Mouse (Mus musculus) limb, embryonic 14.5 days (tissue): ENCODE data around the gene Krtap26-1. TPM values are rescaled to one million over a fixed set of nuclear protein-coding genes. Genes with fewer than 3 reads are reported as not detected.

Source experiments
- ATAC-seq: fragments of 200-750 bp; cut with Nextera tagmentation; 2 replicates; pipeline ENCODE4 v1.8.0; 2017; ENCODE audit warnings: low read depth, moderate number of reproducible peaks, moderate TSS enrichment; ENCODE audit not compliant: low FRiP score
- DNase-seq: peaks from one replicate; pipeline ENCODE4 v3.0.0-alpha.2; 2015; ENCODE audit warnings: low spot score
- H3K27ac ChIP-seq: fragments of 300-500 bp; sonication (generic); replicated peaks from 2 replicates; pipeline ENCODE4 v1.5.1; 2014; ENCODE audit warnings: low read depth, mild to moderate bottlenecking, low read length, moderate library complexity, mixed read lengths
- H3K27me3 ChIP-seq: fragments of 300-500 bp; sonication (generic); 2 replicates; pipeline ENCODE4 v1.6.1; 2014; ENCODE audit warnings: low read length, mixed read lengths; ENCODE audit not compliant: control insufficient read depth, insufficient read depth
- H3K36me3 ChIP-seq: fragments of 300-500 bp; sonication (generic); 2 replicates; pipeline ENCODE4 v1.6.1; 2014; ENCODE audit warnings: mild to moderate bottlenecking, low read length, moderate library complexity, mixed read lengths; ENCODE audit not compliant: control insufficient read depth, insufficient read depth
- H3K4me1 ChIP-seq: fragments of 300-500 bp; sonication (generic); 2 replicates; pipeline ENCODE4 v1.6.1; 2014; ENCODE audit warnings: antibody characterized with exemption, low read length, mixed read lengths; ENCODE audit not compliant: control insufficient read depth, insufficient read depth
- H3K4me2 ChIP-seq: fragments of 300-500 bp; sonication (generic); replicated peaks from 2 replicates; pipeline ENCODE4 v1.6.1; 2014; ENCODE audit warnings: low read depth, mild to moderate bottlenecking, low read length, moderate library complexity; ENCODE audit not compliant: severe bottlenecking
- H3K4me3 ChIP-seq: fragments of 300-500 bp; sonication (generic); replicated peaks from 2 replicates; pipeline ENCODE4 v1.5.1; 2014; ENCODE audit warnings: low read length
- H3K9ac ChIP-seq: fragments of 300-500 bp; sonication (generic); 2 replicates; pipeline ENCODE4 v1.6.1; 2014; ENCODE audit warnings: mild to moderate bottlenecking, low read depth, low read length, moderate library complexity; ENCODE audit not compliant: severe bottlenecking
- H3K9me3 ChIP-seq: fragments of 300-500 bp; sonication (generic); 2 replicates; pipeline ENCODE4 v1.6.1; 2016; ENCODE audit warnings: low read length; ENCODE audit not compliant: control insufficient read depth
- POLR2A ChIP-seq: fragments of 200-500 bp; IDR thresholded peaks from 2 replicates; pipeline ENCODE4 v1.8.0; 2012; ENCODE audit warnings: inconsistent platforms, mild to moderate bottlenecking, moderate library complexity, borderline replicate concordance; ENCODE audit not compliant: insufficient read depth, insufficient read length; ENCODE audit errors: extremely low read depth
- WGBS: fragments of 180-500 bp; shearing (Covaris S2); extraction: QIAGEN DNeasy Blood & Tissue Kit; methylation state at CpG from one replicate; pipeline ENCODE4 v1.1.7; 2014; 5-methylcytosine and 5-hydroxymethylcytosine counted together
- polyA plus RNA-seq, 2 experiments: library from polyadenylated mRNA; depleted of rRNA in 1 of 2; stranded (reverse) in 1 of 2; unstranded in 1 of 2; fragments of >200 nt; fragmentation: Nextera tagmentation in 1 of 2; extraction: Ambion mirVana in 1 of 2; gene quantifications; 2 replicates each; pipeline versions ENCODE4 v1.2.1 to v1.2.3; 2012 to 2014

Gene Krtap26-1
- polyA plus RNA-seq, 2 experiments: not detected

DNA sequence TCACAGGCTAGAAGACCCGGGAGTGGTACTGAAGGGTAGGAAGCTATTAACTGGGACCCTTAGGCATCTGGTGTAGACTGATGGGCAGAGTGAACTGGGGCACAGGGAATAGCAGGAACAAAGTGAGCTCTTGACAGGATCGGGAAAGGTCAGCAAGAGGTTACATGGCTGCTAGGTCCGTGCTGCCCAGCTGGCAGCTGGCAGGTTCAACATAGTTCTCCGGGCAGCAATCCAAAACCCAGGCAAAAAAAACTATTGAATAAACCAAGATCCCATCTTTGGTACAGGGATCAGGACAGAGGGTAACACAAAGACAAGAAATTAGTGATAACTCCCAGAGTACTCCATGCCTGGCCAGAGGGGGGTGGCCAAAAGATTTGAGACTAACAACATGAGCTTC lies 12.5 kb downstream of the Krtap26-1 start:
- Histone ChIP-seq H3K9ac (no peak overlapping the region), H3K27ac (no peak overlapping the region), H3K4me3 (no peak overlapping the region), H3K4me2 (no peak overlapping the region), H3K36me3 (no peaks in the 10 kb centered on the region), H3K27me3 (no peaks in the 10 kb centered on the region), H3K9me3 (no peaks in the 10 kb centered on the region), H3K4me1 (no peaks in the 10 kb centered on the region; the same call in 1 of the 2 replicates)
- ATAC-seq (no peak), DNase-seq (no peak)
- 33% methylated on average over 4 of the region's 4 CpGs for whole genome bisulfite sequencing
- TF ChIP-seq POLR2A: no peak

DNA sequence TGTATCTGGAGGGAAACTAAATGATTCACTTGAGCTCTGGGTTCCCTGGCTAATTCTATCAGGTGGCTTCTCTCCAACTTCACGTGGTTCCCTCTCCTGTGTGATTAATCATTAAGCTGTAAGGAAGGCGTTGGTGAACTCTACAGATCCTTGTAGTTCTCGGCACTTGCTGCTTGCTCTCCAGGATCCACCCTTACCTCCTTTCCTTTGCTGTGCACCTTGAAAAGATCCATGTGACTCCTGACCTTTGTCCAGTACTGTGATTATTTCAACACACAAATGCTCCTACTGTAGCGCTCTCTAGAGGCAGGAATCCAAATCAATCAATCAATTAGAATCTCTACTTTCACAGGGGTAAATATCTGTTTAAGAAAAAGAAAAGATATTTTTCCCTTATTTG lies 16.1 kb downstream of the Krtap26-1 start:
- H3K4me2 ChIP-seq: no peak overlapping the region
- no peak overlapping the region for H3K27ac ChIP-seq
- no peaks in the 10 kb centered on the region; the same call in 1 of the 2 replicates for H3K4me1 ChIP-seq
- no peak overlapping the region for H3K9ac ChIP-seq
- no peak for DNase-seq
- H3K27me3 ChIP-seq: no peaks in the 10 kb centered on the region
- no peak for ATAC-seq
- H3K9me3 ChIP-seq: no peaks in the 10 kb centered on the region
- no peaks in the 10 kb centered on the region for H3K36me3 ChIP-seq
- TF ChIP-seq POLR2A: no peak
- H3K4me3 ChIP-seq: no peak overlapping the region
- WGBS: 72% methylated on average over 4 of the region's 4 CpGs

DNA sequence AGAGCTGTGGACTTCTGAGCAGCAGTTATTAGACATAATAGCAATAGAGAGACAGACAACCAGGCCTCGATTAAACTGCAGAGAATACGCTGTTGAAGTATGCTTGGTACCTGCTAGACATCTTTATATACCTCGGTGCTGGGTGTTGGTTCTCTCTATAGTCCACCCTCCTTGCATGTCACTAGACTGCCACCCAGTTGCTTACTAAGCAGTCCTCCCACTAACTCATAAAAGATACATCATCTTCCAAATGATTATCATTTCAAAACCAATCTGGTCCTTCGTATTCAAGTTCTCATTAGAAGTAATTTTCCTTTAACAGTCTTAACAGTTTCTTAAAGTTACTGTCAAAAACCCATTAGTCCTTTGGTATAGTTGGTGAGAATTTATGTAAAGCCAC lies 20.0 kb downstream of the Krtap26-1 start, which contains the start of gene 2310079G19Rik:
Gene 2310079G19Rik, minus strand, starts transcription at position 101 of the 400 bp plus-strand sequence.
- H3K4me3 ChIP-seq: no peak within 1 kb of the TSS
- H3K36me3 ChIP-seq: no peaks in the 10 kb centered on the region
- no peak within 1 kb of the TSS for H3K4me2 ChIP-seq
- DNase-seq: no peak
- no peak for ATAC-seq
- no peaks in the 10 kb centered on the region for H3K27me3 ChIP-seq
- no peaks in the 10 kb centered on the region for H3K9me3 ChIP-seq
- no peak within 1 kb of the TSS for H3K27ac ChIP-seq
- no peak within 1 kb of the TSS for H3K9ac ChIP-seq
- H3K4me1 ChIP-seq: no peaks in the 10 kb centered on the region
- TF ChIP-seq POLR2A: no peak
- 93% methylated on average over 4 of the region's 4 CpGs for WGBS

DNA sequence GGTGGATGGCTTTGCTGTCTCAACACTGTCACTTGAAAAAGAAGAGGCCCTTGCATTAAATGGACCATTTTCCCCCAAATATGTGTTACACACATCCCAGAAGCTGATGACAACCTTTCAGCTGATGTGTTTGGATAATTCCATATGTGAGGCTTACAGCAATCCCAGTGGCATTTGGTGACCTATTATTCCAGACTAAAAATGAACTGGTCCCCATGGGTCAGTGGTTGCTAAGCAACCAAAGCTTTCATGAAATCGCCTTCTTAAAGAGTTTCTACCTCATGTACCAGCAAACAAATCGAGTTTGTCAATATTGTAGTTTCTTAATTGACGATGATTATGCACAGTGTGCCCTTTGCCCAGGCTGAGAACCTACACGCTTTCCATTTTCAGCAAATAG lies 34.9 kb downstream of the Krtap26-1 start:
- Histone ChIP-seq H3K4me2 (no peak overlapping the region), H3K27ac (no peak overlapping the region), H3K4me3 (no peak overlapping the region), H3K4me1 (no peaks in the 10 kb centered on the region), H3K9ac (no peak overlapping the region), H3K27me3 (no peaks in the 10 kb centered on the region), H3K9me3 (no peaks in the 10 kb centered on the region), H3K36me3 (no peaks in the 10 kb centered on the region)
- WGBS: 86% methylated on average over 4 of the region's 4 CpGs
- no peak for TF ChIP-seq POLR2A
- DNase-seq (no peak), ATAC-seq (no peak)

DNA sequence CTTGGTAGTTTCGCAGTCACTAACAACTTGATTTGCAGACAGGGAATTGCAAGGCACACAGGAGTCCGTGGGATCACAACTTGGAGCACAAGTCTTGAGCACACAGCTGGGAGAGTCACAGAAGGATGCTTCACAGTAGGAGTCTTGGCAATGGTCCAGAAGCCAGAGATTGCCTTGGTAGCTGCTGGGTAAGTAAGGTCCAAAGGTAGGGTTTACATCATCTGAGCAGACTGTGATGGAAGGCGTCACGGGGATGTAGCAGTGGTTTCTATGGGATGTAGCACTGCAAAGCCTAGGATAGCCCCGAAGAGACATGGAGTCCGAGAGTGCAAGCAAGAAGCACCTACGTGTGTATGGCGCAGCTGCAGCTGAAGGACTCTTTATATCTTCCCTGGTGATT lies 35.7 kb downstream of the Krtap26-1 start, which contains the start of gene Krtap24-1:
Gene Krtap24-1, minus strand, starts transcription at position 358 of the 400 bp plus-strand sequence.
- Histone ChIP-seq H3K4me2 (no peak within 1 kb of the TSS), H3K4me3 (no peak within 1 kb of the TSS), H3K4me1 (no peaks in the 10 kb centered on the region), H3K9me3 (no peaks in the 10 kb centered on the region), H3K27me3 (no peaks in the 10 kb centered on the region), H3K9ac (no peak within 1 kb of the TSS), H3K36me3 (no peaks in the 10 kb centered on the region), H3K27ac (no peak within 1 kb of the TSS)
- DNase-seq (no peak), ATAC-seq (no peak)
- TF ChIP-seq POLR2A: no peak
- WGBS: 88% methylated on average over 8 of the region's 8 CpGs

DNA sequence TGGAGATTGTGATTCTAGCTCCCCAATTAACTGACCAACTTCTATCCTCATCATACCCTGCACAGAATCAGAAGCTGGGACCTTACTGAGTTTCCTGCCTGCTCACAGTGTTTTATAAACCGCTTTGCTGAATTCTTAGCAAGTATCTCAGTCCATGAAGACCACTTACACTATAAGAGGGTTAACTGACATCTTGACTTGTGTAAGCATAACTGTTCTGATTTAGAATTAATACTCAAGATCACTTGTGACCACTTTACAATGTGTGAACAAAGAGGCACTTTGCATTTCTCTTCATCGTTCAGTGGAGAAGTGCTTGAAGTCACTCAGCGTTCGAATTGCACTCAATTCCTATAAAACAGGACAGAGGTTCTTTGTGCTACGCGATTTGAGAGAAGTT lies 43.0 kb downstream of the Krtap26-1 start:
- Histone ChIP-seq H3K4me2 (no peak overlapping the region), H3K9me3 (no peaks in the 10 kb centered on the region), H3K36me3 (no peaks in the 10 kb centered on the region), H3K27ac (no peak overlapping the region), H3K27me3 (no peaks in the 10 kb centered on the region), H3K4me3 (no peak overlapping the region), H3K9ac (no peak overlapping the region), H3K4me1 (peaks cover 8% of the 10 kb centered on the region; the same call in 1 of the 2 replicates)
- no peak for TF ChIP-seq POLR2A
- WGBS: 74% methylated on average over 6 of the region's 6 CpGs
- DNase-seq (no peak), ATAC-seq (no peak)
